Mouse (Mus musculus): ENCODE data around the gene Gabpb2.
A peak's percentile ranks its signal among the peaks of the same experiment; 100 is the strongest.
"Not testable (repeated sequence)": the region's sequence is repeated elsewhere in the genome, so short reads cannot be mapped to it uniquely, and the experiment has no call there.

The Gabpb2 gene

GRCm38 (mm10) chr3:95159511-95159986, 58.2 kb downstream of the Gabpb2 start:
- DNase-seq, result no peak

- peak; percentile 36 to 45 for DNase-seq
These were observed 63.8 kb downstream of the Gabpb2 start for GRCm38 (mm10) chr3:95153874-95154273.

GRCm38 (mm10) chr3:95147924-95148323, 69.8 kb downstream of the Gabpb2 start:
- no peak for DNase-seq

- DNase-seq, result peak; percentile 87
These were observed 75.1 kb downstream of the Gabpb2 start for GRCm38 (mm10) chr3:95142617-95143011.

- DNase-seq, result peak; percentile 54 to 69
These were observed 75.6 kb downstream of the Gabpb2 start, which contains the start of gene Tnfaip8l2 for GRCm38 (mm10) chr3:95141952-95142616. Tnfaip8l2 (minus strand) TSS chr3:95142360.

- no peak for DNase-seq
These were observed 76.2 kb downstream of the Gabpb2 start for GRCm38 (mm10) chr3:95141474-95141873.

- no peak for DNase-seq
These were observed 76.9 kb downstream of the Gabpb2 start for GRCm38 (mm10) chr3:95140795-95141194.

GRCm38 (mm10) chr3:95140289-95140595, 77.5 kb downstream of the Gabpb2 start:
- no peak for DNase-seq

GRCm38 (mm10) chr3:95139586-95140288, 78.0 kb downstream of the Gabpb2 start:
- DNase-seq, result no peak

- no peak for DNase-seq
These were observed 81.4 kb downstream of the Gabpb2 start for GRCm38 (mm10) chr3:95136336-95136735.

- no peak for DNase-seq
These were observed 82.2 kb downstream of the Gabpb2 start for GRCm38 (mm10) chr3:95135433-95136052.

GRCm38 (mm10) chr3:95135023-95135422, 82.7 kb downstream of the Gabpb2 start:
- DNase-seq, result peak; percentile 72 to 79

- DNase-seq, result not testable (repeated sequence)
These were observed 83.6 kb downstream of the Gabpb2 start for GRCm38 (mm10) chr3:95134133-95134532.

GRCm38 (mm10) chr3:95133680-95134101, 84.0 kb downstream of the Gabpb2 start, which contains the start of the genes Scnm1 and Lysmd1:
Scnm1 (minus strand) TSS chr3:95134011.
Lysmd1 (plus strand) TSS chr3:95134088.
- DNase-seq, result peak; percentile 93 to 96

- DNase-seq, result no peak
These were observed 84.5 kb downstream of the Gabpb2 start for GRCm38 (mm10) chr3:95133176-95133575.

GRCm38 (mm10) chr3:95132389-95132788, 85.3 kb downstream of the Gabpb2 start:
- DNase-seq, result not testable (repeated sequence)
